Mouse (Mus musculus) heart, postnatal 14 days (tissue): ENCODE data around the gene Gm28961. TPM values are rescaled to one million over a fixed set of nuclear protein-coding genes. Genes with fewer than 3 reads are reported as not detected.
"Not testable (repeated sequence)": the region's sequence is repeated elsewhere in the genome, so short reads cannot be mapped to it uniquely, and the experiment has no call there.

ENCODE experiments used
- DNase-seq, 2 experiments: peaks; one replicate each; pipeline ENCODE4 v3.0.0; 2021 to 2022
- intact Hi-C: fragments of 180-260 bp; cut with DNase I; formaldehyde crosslinking; loops from one replicate; pipeline ENCODE4 v1.15.1; 2025
- long read RNA-seq, 2 experiments: library from polyadenylated mRNA; stranded (forward); transcript quantifications; one replicate each; pipeline ENCODE4 v2.0.0; 2021
- total RNA-seq, 2 experiments: library from RNA; stranded (reverse); gene quantifications; 2 replicates each; pipeline ENCODE4 v1.2.3; 2021

The Gm28961 gene
- total RNA-seq = not detected
- long read RNA-seq, experiment 1 = 0 reads
- long read RNA-seq, experiment 2 = 0 reads

DNA sequence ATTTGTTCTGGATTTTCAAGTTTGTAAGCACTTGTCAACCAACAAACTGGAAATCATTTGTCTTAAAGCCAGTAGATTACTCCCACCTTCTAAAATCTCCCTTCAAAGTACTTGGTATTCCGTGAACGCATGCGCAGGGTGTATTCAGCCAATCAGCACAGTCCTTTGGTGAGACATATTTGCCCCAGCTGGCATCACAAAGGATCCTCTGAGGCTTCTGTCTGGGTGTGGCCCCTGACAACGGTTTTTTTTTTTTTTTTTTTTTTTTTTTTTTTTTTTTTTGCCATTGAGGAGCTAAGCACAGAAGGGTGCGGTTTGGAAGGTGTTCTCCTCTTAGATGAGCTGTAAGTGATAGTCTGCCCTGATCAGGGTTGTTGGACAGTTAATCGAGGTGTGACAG is at the start of gene Gm28961:
Gm28961 (plus strand) TSS at position 301 of the 400 bp plus-strand sequence.
- intact Hi-C loops, DNase-seq: not testable (repeated sequence)

Other genes starting within 250 kb of the Gm28961 start
- not detected for gene Gm21943, start 172.0 kb upstream of the Gm28961 start, total RNA-seq